Mouse (Mus musculus) heart, adult 18-20 months (tissue): Measurements from ENCODE around the gene Dock3. TPM values are rescaled to one million over a fixed set of nuclear protein-coding genes. Genes with fewer than 3 reads are reported as not detected.
"Not testable (repeated sequence)": the region's sequence is repeated elsewhere in the genome, so short reads cannot be mapped to it uniquely, and the experiment has no call there.

Experiments
- DNase-seq, 2 experiments: peaks; one replicate each; pipeline ENCODE4 v3.0.0; 2021 to 2022; ENCODE audit warnings: mixed read lengths in 1 of 2
- total RNA-seq, 2 experiments: library from RNA; stranded (reverse); gene quantifications; 2 replicates each; pipeline ENCODE4 v1.2.3; 2021

Gene Dock3
- total RNA-seq, 2 experiments from 2014 or later = 10.8 to 11.0 TPM

DNA sequence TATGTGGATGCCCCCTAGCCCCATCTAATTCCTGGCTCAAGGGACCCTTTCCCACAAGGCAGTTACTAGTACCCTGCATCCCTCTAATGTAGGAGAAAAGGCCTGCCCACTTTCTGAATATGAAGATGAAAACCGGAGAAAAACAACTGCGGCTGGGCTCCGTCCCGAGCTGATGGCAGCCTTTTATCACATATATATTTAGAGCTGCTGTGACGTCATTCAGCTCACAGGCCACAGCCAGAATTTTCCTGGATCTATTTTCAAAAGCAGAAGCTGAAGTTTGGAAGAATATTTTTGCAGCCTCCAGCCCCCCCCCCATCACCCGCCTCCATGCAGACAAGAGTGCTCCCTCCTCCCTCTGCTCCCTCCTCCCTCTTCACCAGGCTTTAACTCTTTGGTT, 27.9 kb upstream of the Dock3 start:
- DNase-seq = peak; percentile 53 to 63

DNA sequence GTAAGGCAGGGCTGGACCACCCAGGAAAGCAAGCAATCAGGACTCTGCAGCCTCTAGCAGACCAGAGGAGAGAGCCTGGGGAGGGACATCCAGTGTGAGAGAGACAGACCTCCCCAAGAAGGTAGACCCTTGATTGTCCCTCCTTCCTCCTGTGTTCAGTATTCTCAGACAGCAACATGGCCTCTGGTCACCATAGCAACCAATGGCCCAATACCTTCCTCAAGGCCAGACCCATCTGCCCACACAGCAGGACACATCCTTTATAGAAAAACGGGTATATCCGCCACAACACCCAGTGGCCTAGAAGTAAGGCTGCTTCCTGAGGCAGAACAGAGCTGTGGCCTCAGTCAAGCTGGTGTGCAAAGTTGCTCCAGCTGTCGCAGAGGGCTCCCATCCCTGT, 23.9 kb upstream of the Dock3 start:
- no peak for DNase-seq

DNA sequence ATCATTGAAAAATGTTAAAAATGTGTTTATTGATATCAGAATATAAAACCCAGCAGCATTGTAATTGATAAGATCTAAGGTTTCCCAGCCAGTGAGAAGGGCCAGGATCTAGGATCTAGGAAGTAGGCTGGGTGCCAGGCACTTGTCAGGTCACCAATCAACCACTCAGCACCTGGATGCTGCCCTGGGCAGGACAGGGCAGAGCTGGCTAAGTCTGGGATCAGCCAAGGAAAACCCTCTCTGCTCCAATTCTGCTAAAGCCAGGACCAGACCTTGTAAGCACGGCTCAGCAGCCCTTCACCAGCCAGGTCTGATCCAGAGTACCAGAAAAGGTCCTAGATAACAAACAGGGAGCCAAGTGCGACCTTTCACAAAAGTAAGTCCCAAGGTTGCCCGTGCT, 23.2 kb upstream of the Dock3 start:
- DNase-seq = no peak

DNA sequence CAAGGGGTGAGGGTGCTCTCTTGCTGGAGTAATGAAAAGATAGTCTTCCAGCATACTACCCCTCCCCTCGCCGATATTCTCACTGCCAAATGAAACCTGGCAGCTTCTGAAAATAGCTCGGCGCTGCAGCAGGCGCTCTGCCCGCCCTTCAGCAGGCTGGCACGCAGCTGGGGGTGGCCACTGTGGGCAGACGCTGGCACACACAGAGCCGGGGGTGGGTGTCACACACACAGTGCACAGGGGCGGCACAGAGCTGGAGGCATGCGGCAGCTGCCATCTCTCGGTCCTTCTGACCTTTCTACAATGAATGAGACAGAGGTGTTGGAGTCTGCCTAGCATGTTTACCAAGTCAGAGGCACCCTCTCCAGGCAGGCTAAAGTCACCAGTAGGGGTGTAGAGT, 22.8 kb upstream of the Dock3 start:
- DNase-seq = peak; percentile 69 to 84

DNA sequence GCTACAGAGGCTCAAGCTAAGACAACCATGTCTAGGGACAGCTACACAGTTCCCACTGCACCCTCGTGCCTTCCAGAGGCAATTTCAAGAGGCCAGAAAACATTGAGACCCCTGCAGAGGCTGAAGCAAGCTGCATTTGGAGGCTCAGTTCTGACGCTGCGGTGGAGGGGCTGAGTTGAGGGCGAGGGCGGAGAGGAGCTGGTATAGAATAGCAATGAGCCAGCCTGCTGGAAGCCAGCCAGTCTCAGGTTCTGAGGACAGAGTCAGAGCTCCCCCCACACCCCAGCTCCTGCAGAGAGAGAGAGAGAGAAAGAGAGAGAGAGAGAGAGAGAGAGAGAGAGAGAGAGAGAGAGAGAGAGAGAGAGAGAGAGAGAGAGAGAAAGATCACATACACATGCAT, 20.5 kb upstream of the Dock3 start:
- DNase-seq = no peak

DNA sequence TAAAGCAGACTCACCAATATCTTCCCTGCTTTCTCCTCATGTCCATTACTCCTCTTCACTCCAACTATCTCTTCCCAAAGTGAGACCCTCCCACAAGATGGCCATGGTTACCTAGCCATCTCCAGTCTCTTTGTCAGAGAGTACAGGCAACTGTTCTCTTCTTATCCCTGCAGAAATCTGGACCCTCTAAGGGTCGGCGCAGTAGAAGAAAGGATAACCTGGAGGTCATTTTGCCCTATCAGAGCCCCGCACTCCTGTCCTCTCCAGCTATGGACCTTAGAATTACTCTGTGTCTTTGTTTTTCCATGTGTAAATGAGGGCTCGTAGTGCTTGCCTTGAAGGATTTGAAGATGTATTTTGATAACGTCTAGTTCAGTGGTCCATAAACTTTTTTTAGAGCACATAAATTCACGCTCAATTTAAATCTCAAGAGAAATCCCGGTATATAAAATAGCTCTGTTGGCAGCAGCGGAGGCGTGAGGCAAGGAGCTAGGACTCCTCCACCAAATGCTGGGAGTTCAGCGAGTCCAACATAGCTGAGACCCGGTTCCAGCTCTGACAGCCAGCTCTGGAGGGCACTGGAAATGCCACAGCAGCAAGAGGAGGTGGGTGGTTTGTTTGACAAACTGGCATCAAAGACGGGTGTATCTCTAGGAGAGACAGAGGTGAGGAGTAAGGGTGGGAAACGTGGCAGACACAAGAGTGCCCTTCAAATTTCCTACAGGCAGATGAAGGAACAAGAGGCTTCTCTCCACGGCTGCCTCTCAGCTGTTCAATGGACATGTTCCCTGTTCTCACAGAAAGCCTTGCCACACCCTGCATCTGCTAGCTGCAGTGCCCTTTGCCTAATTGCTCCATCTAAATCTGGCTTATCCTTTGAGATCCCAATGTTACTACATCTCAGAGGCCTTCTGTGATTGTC, 19.0 kb upstream of the Dock3 start:
- no peak for DNase-seq

DNA sequence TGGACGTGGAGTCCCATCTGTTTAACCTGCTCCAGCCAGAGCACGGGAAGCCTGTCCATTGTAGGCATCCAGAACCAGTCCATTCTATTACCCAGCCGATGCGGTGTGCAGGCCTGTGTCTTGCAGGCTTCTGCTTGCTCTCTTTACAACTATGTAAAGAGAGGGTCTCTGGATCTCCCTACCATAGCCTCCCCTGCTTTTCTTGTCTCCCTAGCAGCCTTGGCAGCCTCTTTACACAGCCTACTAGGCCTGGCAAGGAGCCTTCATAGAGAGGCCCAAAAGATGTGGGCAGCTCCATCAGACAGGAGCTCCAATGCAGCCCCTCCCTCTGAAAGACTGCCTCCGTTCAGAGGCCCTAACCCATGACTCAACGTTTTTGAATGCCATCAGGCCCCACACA, 17.4 kb upstream of the Dock3 start:
- no peak for DNase-seq

DNA sequence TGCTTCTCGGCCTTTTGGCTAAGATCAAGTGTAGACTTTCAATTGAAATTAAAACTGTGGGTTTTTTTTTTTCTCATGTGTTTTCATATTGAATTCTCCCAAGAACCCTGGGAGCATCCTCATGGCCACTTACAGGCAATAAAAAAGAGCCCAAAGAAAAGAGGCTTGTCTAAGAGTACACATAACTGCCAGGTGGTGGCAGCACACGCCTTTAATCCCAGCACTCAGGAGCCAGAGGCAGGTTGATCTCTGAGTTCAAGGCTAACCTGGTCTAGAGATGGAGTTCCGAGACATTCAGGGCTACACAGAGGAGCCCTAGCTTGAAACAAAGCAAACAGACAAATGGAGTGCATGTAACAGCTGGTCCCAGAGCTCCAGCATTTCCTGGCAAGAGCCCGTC, 14.5 kb upstream of the Dock3 start:
- DNase-seq = peak in 1 of 2 experiments; percentile 25

DNA sequence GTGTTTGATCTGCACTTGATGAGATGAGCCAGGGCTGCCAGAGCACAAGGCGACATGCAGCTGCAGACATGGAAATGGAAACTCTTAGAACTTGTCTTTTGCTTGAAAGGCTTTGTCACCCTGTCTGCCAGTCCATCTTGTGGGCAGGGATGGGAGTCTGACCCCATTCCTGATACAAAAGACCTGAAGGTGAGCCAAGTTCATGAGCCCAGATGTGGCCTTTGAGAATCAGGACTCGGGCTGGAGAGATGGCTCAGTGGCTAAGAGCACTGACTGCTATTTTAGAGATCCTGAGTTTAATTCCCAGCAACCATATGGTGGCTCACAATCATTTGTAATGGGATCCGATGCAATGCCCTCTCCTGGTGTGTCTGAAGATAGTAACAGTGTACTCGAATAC, 13.6 kb upstream of the Dock3 start:
- no peak for DNase-seq

DNA sequence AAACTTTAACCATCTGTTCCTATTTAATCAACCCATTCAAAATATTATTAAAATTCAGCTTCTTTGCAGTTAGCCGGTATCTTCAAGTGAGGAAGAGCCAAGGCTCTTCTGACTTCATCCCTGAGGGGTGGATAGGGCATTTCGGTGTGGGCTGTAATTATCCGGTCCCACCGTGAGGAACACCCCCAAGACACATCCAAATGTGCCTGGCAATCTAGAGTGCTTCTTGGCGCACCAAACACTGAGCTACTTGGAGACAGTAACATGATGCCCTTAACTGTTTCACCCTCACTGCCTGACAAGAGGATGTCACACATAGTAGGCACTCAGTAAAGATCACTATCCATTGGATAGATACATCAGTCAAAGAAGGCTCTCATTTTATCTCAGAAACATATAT, 4.4 kb upstream of the Dock3 start:
- no peak for DNase-seq

DNA sequence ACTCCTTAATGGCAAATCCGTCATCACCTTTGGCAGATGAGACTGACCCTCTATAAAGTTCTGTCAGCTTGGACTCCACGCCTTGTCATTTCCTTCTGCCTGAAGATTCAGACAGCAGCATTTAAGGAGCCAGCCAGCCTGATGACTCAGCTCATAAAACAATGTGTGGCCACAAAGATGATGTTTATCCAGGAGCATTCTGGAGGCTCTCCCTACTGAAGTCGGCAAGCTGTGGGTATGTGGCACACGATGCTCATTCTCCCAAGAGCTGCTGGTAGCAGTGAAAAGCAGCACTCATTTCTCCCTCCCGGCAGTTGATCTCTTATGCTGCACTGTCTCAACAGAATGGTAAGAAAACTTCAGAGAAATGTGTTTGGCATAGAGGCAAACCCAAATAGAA, 3.6 kb upstream of the Dock3 start:
- DNase-seq = no peak

DNA sequence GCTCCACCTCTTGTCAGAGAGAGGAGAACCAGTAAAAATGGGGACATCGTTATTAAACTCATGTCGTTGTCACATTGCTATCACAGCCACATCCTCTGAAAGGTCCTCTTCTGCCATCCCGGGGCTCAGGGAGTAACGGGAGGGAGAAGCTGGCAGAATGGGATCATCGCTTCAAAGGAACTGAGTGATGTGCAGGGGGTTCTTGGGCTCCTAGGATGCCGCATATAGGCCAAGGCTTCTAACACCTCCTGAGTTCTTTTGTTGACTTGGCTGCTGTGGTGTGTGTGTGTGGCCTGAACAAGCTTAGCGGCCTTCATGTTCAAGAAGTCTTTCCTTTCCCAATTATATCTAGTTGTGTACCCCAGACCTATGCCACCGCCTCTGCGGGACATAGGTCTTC, 431 bp upstream of the Dock3 start:
- no peak for DNase-seq

DNA sequence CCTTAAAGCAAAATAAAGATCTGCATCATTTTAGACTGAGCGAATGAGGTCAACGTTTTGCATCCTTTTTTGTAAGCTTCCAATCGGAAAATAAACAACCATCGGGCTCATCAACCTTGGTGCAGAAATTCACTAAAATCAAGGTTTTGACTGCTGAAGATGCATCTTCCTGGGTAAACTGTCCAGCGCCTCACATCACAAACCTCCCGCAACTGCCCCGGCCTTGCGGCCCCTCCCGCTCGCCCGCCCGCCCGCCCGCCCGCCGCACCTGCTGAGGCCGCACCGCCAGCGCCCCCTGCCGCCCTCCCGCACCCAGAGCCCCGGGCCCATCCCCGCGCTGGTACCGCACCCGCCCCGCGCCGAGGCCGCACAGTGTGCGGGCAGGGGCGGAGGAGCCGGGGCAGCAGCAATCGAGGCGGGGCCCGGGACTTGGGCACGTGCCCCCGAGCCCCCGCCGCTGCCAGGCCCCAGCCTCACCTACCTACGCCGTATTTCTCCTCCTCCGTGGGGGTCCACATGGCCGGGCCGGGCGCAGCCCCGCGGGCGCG, 644 bp downstream of the Dock3 start:
- DNase-seq = no peak

DNA sequence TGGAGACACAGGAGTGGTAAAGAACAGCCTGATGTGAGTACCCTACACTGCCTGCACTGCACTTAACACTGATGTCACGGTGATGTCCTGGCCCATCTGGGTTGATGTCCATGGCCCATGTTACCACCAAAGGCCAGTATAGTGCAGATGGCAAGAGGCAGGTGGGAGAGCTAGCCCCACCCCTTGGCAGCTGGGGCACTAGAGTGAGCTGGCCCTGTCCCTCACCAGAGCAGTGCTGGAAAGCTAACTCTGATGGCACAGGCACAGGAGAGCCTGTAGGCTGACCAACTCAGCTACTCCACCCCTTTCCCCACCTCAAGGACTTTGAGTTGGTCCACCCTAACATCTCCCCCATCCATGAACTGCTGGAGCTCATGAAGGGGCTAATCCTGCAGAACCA, 7.1 kb downstream of the Dock3 start:
- no peak for DNase-seq

DNA sequence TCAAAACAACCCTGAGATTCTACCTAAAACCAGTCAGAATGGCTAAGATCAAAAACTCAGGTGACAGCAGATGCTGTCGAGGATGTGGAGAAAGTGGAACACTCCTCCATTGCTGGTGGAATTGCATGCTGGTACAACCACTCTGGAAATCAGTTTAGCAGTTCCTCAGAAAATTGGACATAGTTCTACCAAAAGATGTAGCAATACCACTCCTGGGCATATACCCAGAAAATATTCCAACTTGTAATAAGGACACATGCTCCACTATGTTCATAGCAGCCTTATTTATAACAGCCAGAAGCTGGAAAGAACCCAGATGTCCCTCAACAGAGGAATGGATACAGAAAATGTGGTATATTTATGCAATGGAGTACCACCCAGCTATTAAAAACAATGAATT, 56.9 kb downstream of the Dock3 start:
- DNase-seq = not testable (repeated sequence)

DNA sequence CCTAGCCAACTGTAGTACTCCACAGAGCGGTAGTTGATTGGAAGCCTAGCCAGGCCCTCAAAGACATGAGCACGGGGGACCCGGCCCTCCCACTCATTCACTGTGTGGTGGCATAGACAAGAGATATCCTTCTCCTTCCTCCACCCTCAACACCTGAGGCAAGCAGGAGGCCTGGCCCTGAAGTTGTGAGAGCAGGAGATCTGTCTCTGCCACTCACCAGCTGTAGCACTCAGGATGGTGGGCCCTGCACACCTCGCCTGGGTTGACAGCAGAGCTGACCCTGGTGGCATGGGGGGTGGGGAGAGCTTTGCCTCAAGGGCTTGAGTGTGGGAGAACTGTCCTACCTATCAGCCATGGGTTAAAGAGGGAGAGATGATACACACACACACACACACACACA, 65.9 kb downstream of the Dock3 start:
- no peak for DNase-seq

DNA sequence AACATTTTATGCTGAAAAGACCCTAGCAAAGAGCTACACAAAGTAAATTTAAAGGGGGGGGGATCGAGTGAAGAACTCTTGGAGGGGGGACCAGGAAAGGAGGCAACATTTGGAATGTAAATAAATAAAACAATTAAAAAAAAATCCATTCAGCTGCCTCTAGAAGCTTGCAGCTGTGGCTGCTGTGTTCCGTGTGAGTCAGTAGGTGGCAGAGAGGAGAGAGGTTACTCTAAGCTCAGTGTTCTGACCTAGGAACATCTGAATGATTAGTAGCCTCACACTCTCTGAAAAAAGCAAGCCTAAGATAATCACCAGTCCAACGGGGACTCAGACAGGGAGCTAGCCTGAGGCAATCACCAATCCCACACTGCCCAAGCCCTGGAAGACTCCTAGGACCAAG, 66.9 kb downstream of the Dock3 start:
- DNase-seq = peak in 1 of 2 experiments; percentile 11

DNA sequence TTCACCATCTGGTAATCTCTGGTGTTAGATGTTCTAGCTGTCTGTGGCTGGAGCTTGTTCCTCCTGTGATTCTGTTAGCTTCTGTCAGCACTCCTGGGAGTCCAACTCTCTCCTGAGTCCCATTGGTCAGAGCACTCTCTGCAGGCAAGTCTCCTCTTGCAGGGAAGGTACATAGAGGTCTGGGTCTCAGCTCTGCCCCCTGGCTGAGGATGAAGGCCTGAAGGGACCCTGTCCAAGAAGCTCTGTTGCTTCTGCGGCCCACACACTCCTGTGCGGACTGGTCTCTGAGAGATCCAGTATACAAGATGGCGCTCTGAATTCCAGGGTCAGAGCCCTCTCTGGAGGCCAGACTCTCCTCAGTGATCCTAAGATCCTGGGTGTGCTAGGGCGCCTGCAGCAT, 75.3 kb downstream of the Dock3 start:
- not testable (repeated sequence) for DNase-seq

DNA sequence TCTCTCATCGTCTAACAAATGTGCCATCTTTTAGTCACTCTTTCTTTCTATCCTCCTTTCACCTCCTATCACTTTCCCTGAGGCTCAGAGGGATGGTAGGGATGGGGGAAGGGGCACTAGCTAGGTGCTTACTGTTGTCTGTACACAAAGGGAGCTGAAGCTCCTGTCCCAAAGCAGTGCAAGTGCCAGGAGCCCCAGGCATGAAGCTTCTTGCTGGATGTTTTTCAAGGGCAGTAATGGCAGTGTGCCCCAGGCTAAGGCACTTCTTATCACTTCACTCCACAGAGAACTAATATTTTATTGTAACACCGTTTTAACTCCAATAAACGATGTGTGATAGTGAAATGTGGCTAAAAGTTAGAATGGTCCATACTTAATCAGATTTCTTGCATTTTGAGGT, 118.9 kb downstream of the Dock3 start:
- no peak for DNase-seq

DNA sequence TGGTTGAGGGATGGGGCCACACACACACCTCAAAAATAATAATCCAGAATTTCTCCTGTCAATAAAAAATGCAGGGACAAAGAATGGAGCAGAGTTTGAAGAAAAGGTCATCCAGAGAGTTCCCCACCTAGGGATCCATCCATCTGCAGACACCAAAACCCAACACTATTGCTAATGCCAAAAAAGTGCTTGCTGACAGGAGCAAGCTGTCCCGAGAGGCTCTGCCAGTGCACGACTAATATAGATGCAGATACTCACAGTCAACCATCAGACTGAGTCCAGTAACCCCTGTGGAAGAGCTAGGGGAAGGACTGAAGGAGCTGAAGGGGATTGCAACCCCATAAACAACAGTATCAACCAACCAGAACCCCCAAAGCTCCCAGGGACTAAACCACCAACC, 119.7 kb downstream of the Dock3 start:
- no peak for DNase-seq

DNA sequence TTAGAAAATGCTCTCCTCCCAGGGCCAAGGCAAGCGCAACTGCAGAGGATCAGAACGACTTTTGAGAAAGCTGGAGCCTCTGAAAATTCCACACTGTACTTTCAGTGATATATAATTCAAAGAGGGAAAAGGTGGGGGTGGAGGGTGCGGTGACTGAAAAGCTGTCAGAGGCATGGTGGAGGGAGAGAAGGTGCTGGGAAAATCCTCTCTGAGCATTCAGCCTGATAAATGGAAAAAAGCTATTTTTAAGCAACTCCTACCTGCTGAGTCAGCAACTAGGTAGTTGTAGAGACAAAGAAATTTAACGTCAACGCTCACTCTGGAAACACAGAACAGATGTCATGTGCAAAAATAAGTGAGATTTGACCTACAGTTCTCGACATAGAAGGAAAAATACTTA, 132.2 kb downstream of the Dock3 start:
- no peak for DNase-seq

DNA sequence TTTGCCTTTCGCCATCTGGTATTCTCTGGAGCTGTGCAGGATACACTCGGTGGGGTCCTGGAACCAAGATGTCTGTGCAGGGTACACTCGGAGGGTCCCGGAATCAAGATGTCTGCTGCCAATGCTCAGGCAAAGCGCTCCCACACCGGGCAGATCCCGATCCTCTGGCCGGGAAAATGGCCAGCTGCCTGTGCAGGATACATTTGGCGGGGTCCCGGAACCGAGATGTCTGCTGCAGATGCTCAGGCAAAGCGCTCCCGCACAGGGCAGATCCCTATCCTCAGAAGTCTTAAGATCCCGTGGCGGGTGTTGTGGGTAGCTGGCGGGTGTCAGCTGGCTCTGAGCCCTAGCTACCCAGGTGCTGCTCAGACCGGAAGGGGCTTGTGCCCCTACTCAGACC, 142.3 kb downstream of the Dock3 start:
- not testable (repeated sequence) for DNase-seq

DNA sequence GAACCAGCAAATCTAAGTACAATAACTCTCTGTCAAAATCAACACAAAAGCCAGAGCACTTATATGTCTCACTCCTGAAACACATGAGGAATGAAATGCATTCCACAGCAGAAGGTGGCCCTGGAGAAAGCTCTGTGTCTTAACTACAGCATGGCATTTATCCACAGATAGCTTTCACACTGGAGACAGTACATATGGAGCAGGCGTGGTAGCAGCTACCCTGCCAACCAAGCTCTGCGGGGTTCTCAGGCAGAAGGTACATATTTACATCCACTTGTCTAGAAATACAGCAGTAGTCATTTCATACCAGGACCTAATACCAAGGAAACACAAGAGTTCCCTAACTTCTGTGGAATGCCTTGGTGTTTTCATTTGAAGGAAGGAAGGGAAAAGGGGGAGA, 144.2 kb downstream of the Dock3 start:
- no peak for DNase-seq

DNA sequence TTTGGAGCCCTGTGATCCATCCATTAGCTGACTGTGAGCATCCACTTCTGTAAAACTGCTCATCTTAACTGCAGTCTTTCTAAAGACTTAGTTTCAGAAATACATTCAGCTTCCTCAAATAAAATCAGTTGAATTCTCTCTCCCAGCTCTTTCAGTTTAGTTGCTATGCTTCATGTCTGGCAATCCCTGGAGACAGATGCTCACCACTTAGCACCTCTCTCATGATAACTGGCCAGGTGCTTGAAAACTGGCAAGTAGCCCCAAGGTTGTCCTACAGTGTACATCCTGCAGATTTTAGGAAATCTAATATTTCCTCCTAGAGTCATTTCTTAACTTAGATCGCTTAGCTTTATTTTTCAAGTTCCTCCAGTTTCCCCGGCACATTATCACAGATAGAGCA, 193.8 kb downstream of the Dock3 start:
- DNase-seq = no peak
